Mouse (Mus musculus): Measurements from ENCODE around the gene Mfap5. TPM values are rescaled to one million over a fixed set of nuclear protein-coding genes. Genes with fewer than 3 reads are reported as not detected.
"Not testable (repeated sequence)": the region's sequence is repeated elsewhere in the genome, so short reads cannot be mapped to it uniquely, and the experiment has no call there.

The Mfap5 gene
- polyA plus RNA-seq, 1 experiment from 2014 or later, result 50.3 TPM

DNA sequence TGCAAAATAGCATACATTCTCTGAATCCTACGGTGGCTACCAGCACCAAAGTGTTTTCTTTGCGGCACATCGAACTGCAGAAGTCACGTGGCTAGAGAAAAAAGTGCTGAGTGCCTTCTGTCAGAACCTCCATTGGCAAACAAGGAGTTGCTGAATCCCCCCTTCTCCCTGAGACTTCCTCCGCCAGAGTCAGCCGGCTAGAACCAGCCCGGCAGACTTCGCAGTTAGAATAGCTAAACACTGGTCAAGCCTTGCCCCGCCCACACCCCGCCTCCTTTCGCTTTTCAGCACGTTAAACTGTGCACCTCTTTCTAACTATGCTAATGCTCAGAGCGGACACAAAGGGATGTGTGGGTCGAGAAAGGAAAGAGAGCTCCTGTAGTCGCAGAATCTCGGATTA is 14.1 kb upstream of the Mfap5 start:
- peak overlapping the region; percentile 43 for H3K4me3 ChIP-seq (replicated peaks)
- ATAC-seq (ENCODE audit: insufficient read depth, low FRiP score, low read depth), result peak; percentile 91
- H3K9me3 ChIP-seq, result no peaks in the 10 kb centered on the region
- peak overlapping the region; percentile 20; the same call in 1 of the 2 replicates for H3K9ac ChIP-seq
- peaks cover 13% of the 10 kb centered on the region; the same call in 1 of the 2 replicates for H3K4me1 ChIP-seq
- no peaks in the 10 kb centered on the region for H3K36me3 ChIP-seq
- no peaks in the 10 kb centered on the region for H3K27me3 ChIP-seq (replicated peaks)
- WGBS, result under 1% methylated on average over 16 of the region's 16 CpGs
- peak overlapping the region; percentile 71 for H3K4me2 ChIP-seq
- peak overlapping the region; percentile 80 for H3K27ac ChIP-seq

DNA sequence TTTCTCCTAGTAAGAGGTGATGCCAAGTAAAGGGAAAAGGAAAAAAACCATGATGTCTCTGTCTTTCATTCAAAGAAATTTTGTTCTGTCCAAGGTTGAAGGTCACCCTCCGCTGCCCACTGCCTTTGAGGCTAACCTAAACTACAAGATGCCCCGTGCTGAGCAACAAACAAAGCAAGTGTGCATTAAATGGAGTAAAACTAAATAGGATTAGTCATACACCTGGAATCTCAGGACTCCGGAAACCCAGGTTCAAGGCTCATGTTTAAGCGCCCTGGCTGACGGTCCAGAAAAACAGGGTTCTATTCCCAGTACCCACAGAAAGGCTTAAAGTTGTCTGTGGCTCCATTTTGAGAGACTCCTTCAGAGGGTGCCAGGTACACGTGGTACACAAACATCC is 13.2 kb upstream of the Mfap5 start:
- no peak overlapping the region for H3K4me2 ChIP-seq
- no peak overlapping the region for H3K9ac ChIP-seq
- H3K4me3 ChIP-seq (replicated peaks), result no peak overlapping the region
- peaks cover 13% of the 10 kb centered on the region; the same call in 1 of the 2 replicates for H3K4me1 ChIP-seq
- H3K36me3 ChIP-seq, result no peaks in the 10 kb centered on the region
- no peaks in the 10 kb centered on the region for H3K9me3 ChIP-seq
- H3K27me3 ChIP-seq (replicated peaks), result no peaks in the 10 kb centered on the region
- no peak overlapping the region for H3K27ac ChIP-seq
- ATAC-seq (ENCODE audit: insufficient read depth, low FRiP score, low read depth), result no peak
- WGBS, result 37% methylated on average over 6 of the region's 6 CpGs

- H3K9me3 ChIP-seq, result no peaks in the 10 kb centered on the region
- H3K4me2 ChIP-seq, result no peak overlapping the region
- H3K27me3 ChIP-seq (replicated peaks), result no peaks in the 10 kb centered on the region
- no peak overlapping the region for H3K4me3 ChIP-seq (replicated peaks)
- ATAC-seq (ENCODE audit: insufficient read depth, low FRiP score, low read depth), result no peak
- H3K9ac ChIP-seq, result no peak overlapping the region
- 52% methylated on average over 6 of the region's 6 CpGs for WGBS
- H3K27ac ChIP-seq, result no peak overlapping the region
- peaks cover 13% of the 10 kb centered on the region; the same call in 1 of the 2 replicates for H3K4me1 ChIP-seq
- no peaks in the 10 kb centered on the region for H3K36me3 ChIP-seq
These were observed 11.7 kb upstream of the Mfap5 start for GRCm38 (mm10) chr6:122493799-122494472.

DNA sequence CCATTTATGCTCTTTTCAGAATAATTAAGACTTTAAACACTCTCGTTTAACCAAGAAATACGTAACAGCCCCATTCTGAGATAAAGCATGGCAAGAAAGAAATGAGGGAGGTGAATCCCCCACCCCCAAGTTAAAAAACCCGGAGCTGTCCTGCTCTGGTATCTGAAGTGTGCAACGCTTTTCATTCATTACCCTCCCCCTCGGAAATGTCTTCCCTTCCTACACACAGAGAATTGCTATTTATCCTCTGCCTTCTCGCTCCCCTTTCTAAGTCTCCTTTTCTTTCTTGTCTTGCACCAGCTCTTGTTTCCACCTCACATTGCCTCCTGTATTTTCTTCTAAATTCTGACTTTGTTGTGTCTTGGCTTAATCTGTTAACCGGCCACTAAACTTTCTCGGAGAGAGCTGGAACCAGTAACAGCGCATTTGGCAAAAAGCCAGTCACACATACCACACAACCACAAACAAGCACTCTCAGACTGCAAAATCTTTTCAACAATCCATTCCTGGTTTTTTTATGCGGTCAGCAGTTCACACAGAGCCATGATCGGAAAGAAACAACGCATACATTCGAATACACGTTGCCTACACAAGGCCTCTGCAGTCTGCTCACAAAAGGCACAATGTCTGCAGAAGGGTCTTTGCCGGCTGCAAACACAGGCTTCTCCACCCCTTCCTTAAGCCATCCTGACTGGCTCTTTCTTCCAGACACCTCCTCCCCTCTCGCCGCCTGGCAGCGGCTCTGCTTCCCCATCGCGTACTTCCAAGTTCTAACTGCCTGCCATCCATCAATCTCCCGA is 10.4 kb upstream of the Mfap5 start:
- no peak overlapping the region for H3K9ac ChIP-seq
- peak; percentile 45; the same call in 1 of the 2 replicates for ATAC-seq (ENCODE audit: insufficient read depth, low FRiP score, low read depth)

DNA sequence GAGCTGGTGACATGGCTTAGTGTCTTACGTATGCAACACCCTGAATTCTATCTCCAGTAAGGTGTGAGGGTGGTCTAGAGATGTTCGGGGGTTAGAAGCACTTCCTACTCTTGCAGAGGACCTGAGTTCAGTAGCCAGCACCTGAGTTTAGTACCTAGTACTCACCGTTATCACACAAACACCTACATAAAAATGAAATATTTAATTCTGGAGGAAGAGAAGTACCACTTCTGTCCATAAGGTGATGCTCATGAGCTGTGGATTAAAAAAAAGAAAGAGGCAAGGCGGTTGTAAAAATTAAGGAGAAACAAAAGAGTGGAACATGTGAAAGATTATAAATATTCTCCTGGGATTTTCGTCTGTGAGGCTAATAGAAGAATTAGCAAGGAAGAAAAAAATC is 9.1 kb upstream of the Mfap5 start:
- ATAC-seq (ENCODE audit: insufficient read depth, low FRiP score, low read depth), result no peak

More for the DNA sequence above, 10.4 kb upstream of the Mfap5 start:
- H3K9me3 ChIP-seq, result no peaks in the 10 kb centered on the region
- peak overlapping the region; percentile 47 for H3K4me2 ChIP-seq
- H3K4me3 ChIP-seq (replicated peaks), result peak overlapping the region; percentile 20
- peak overlapping the region; percentile 83 for H3K27ac ChIP-seq
- 6% methylated on average over 21 of the region's 21 CpGs for WGBS
- no peaks in the 10 kb centered on the region for H3K36me3 ChIP-seq
- H3K4me1 ChIP-seq, result peaks cover 13% of the 10 kb centered on the region; the same call in 1 of the 2 replicates
- no peaks in the 10 kb centered on the region for H3K27me3 ChIP-seq (replicated peaks)

DNA sequence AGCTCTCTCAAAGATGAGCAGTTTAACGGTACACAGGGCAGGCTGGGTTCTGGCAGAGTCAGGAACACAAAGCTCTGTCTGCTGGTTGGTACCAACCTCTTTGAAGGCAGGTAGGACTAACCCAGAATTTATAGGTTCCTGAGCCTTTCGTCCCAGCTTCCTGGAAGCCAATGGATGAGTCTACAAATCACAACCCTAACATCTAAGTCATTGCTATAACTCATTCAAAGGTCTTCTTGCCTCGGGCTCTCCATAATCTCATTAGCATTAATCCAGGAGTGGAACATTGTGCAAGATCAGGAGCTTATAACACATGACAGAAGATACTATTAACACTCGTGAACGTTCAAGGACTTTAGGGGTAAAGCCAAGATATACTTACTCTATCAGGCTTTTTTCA is 7.0 kb upstream of the Mfap5 start, which contains the start of gene Rimklb:
Gene Rimklb, minus strand, starts transcription at position 101 of the 400 bp plus-strand sequence.
- Histone ChIP-seq H3K27me3 (replicated peaks) (no peaks in the 10 kb centered on the region), H3K9me3 (no peaks in the 10 kb centered on the region), H3K36me3 (no peaks in the 10 kb centered on the region), H3K4me2 (no peak within 1 kb of the TSS), H3K27ac (no peak within 1 kb of the TSS), H3K9ac (no peak within 1 kb of the TSS), H3K4me1 (peaks cover 6% of the 10 kb centered on the region; the same call in 1 of the 2 replicates), H3K4me3 (replicated peaks) (no peak within 1 kb of the TSS)
- ATAC-seq (ENCODE audit: insufficient read depth, low FRiP score, low read depth), result no peak
- WGBS, result 79% methylated on average over 5 of the region's 5 CpGs

More for the DNA sequence above, 9.1 kb upstream of the Mfap5 start:
- 34% methylated on average over 5 of the region's 5 CpGs for WGBS
- Histone ChIP-seq H3K4me2 (no peak overlapping the region), H3K27me3 (replicated peaks) (no peaks in the 10 kb centered on the region), H3K27ac (no peak overlapping the region), H3K9ac (no peak overlapping the region), H3K4me3 (replicated peaks) (no peak overlapping the region), H3K4me1 (peaks cover 9% of the 10 kb centered on the region; the same call in 1 of the 2 replicates), H3K9me3 (no peaks in the 10 kb centered on the region), H3K36me3 (no peaks in the 10 kb centered on the region)

GRCm38 (mm10) chr6:122505041-122505440 is 604 bp upstream of the Mfap5 start:
- H3K4me1 ChIP-seq, result no peaks in the 10 kb centered on the region
- no peak overlapping the region for H3K9ac ChIP-seq
- H3K36me3 ChIP-seq, result no peaks in the 10 kb centered on the region
- H3K4me2 ChIP-seq, result no peak overlapping the region
- no peak overlapping the region for H3K4me3 ChIP-seq (replicated peaks)
- H3K27ac ChIP-seq, result no peak overlapping the region
- H3K9me3 ChIP-seq, result no peaks in the 10 kb centered on the region
- H3K27me3 ChIP-seq (replicated peaks), result no peaks in the 10 kb centered on the region
- no peak for ATAC-seq (ENCODE audit: insufficient read depth, low FRiP score, low read depth)
- 51% methylated on average over 4 of the region's 4 CpGs for WGBS

GRCm38 (mm10) chr6:122508494-122508893 is 2.8 kb downstream of the Mfap5 start:
- Histone ChIP-seq H3K27ac (no peak overlapping the region), H3K4me1 (0 out of 2 replicates have a peak, but pooled peaks cover 3% of the 10 kb centered on the region), H3K9me3 (no peaks in the 10 kb centered on the region), H3K4me2 (no peak overlapping the region), H3K36me3 (no peaks in the 10 kb centered on the region), H3K4me3 (replicated peaks) (no peak overlapping the region), H3K9ac (no peak overlapping the region), H3K27me3 (replicated peaks) (no peaks in the 10 kb centered on the region)
- peak; percentile 43; the same call in 1 of the 2 replicates for ATAC-seq (ENCODE audit: insufficient read depth, low FRiP score, low read depth)
- 59% methylated on average over 8 of the region's 8 CpGs for WGBS

GRCm38 (mm10) chr6:122512914-122513878 is 7.6 kb downstream of the Mfap5 start:
- Histone ChIP-seq H3K27me3 (replicated peaks) (no peaks in the 10 kb centered on the region), H3K27ac (no peak overlapping the region; the same call in 1 of the 2 replicates), H3K4me2 (no peak overlapping the region), H3K4me3 (replicated peaks) (peak overlapping the region; percentile 14; the same call in 1 of the 2 replicates), H3K36me3 (no peaks in the 10 kb centered on the region), H3K9ac (no peak overlapping the region), H3K9me3 (no peaks in the 10 kb centered on the region), H3K4me1 (0 out of 2 replicates have a peak, but pooled peaks cover 3% of the 10 kb centered on the region)
- 42% methylated on average over 11 of the region's 12 CpGs for WGBS
- no peak for ATAC-seq (ENCODE audit: insufficient read depth, low FRiP score, low read depth)

- Histone ChIP-seq H3K27me3 (replicated peaks) (no peaks in the 10 kb centered on the region), H3K9ac (no peak overlapping the region), H3K36me3 (no peaks in the 10 kb centered on the region), H3K4me3 (replicated peaks) (no peak overlapping the region), H3K9me3 (no peaks in the 10 kb centered on the region), H3K4me1 (0 out of 2 replicates have a peak, but pooled peaks cover 3% of the 10 kb centered on the region), H3K4me2 (no peak overlapping the region), H3K27ac (no peak overlapping the region)
- ATAC-seq (ENCODE audit: insufficient read depth, low FRiP score, low read depth), result no peak
- WGBS, result 71% methylated on average over 3 of the region's 3 CpGs
These were observed 8.7 kb downstream of the Mfap5 start for GRCm38 (mm10) chr6:122514312-122514711.

DNA sequence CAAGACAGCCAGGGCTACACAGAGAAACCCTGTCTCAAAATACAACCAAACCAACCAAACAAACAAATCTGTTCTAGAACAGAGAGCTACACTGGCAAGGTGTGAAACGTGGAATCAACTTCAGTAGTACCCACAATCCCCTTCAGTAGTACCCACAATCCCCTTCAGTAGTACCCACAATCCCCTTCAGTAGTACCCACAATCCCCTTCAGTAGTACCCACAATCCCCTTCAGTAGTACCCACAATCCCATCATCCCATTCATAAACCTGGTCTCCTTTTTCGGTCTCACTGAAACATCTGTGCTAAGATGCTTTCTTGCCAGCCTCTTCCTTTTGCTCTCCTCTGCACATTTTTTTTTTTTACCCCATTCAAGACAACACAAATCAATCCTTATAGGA is 10.1 kb downstream of the Mfap5 start:
- not testable (repeated sequence) for ATAC-seq (ENCODE audit: insufficient read depth, low FRiP score, low read depth); H3K4me2 ChIP-seq; H3K4me3 ChIP-seq (replicated peaks); H3K9ac ChIP-seq; H3K9me3 ChIP-seq; H3K4me1 ChIP-seq; H3K27ac ChIP-seq; H3K36me3 ChIP-seq; H3K27me3 ChIP-seq (replicated peaks)
- 87% methylated on average over 2 of the region's 2 CpGs for WGBS
